Mouse (Mus musculus) cerebellum, adult (tissue): ENCODE data around the gene Hist1h4b.

Experiments
- ATAC-seq: cut with Nextera tagmentation; 2 replicates; pipeline ENCODE4 v1.9.2; 2017; ENCODE audit warnings: mild to moderate bottlenecking, moderate library complexity, mixed read lengths; ENCODE audit not compliant: insufficient number of reproducible peaks, low FRiP score, low TSS enrichment

Gene Hist1h4b

DNA sequence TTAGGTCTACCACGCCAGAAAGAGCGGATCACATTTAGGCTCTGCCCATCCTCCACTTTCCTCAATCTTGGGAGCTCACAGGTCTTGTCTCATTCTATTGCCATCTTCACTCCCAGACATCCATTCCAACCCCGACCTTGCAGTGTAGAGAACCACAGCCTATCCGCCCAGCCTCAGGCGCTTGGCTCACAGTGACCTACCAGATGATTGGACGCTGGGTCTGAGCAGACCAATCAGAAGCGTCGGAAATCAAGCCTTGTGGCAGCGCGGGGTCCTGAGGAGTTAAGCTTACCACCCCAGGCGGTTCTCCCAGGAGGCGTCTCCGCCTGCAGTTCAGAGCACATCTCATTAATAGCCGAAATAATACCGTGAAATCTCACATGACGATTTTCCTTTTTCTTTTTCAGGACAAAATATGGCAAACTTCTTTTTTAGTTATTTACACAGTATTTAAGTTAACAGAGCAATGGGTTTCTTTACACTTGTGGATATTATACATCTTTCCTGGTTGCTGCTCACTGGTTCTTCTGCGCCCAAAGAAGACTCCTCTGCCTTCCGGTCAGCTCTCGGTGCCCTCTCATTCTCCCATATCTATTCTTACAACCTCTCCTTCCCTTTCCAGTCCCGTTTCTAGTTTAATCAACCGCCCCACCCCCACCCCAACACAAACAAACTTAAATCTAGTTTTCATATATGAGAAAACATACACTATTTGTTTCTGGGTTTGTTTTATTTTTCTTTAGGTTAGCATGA, 15.9 kb downstream of the Hist1h4b start:
- ATAC-seq, result no peak

DNA sequence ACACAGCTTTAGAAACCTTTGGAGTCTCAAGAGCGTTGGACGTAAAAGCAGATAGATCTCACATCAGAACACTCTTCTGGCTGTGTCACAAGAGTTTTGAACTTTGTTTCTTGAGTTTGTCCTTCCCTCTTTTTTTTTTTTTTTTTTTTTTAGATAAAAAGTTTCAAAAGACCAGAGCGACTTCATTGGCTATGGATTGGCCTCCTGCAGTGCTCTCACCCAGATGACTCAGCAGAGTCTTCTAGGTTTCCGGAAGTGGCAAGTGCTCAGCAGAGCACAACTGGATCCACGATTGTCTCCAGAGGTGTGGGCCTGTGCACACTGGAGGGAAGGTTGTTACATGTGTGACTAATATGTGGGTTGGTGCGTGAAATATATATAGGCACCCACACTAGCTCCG, 21.5 kb downstream of the Hist1h4b start:
- ATAC-seq, result no peak

DNA sequence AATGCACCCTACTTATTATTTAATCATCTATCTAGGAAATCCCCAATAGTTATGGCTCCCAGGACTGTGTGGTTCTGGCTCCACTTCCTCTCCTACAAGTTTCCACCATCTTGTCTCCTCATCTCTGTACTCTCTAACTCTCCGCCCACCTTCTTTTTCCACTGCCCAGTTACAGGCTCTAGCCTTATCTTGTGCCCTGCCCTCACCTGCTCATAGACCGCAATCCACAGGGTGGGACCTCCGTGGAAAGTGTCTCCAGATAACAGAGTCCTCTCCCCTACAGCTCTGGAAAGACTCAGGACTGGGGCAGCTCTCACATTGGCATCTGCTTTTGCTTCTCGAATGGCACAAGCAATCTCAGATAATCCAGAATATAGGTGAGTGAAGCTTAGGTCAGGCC, 22.2 kb downstream of the Hist1h4b start:
- ATAC-seq, result no peak

DNA sequence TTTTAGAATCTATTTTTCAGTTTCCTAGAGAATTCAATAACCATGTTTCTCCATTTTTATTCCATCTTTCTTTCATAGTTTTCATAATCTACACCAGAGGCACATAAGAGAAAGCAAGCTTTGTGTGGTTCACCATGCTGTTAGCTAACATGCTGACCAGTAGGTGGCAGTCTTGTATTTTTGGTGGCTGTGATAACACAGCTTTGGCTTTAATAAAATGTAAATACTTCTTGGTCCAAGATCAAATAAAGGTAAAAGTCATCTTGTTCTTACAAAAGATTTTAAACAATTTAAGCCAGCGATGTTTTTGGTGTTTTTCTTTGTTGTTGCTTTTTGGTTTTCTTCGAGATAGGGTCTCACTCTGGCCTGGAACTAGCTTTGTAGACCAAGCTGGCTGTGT, 35.7 kb downstream of the Hist1h4b start:
- no peak for ATAC-seq

DNA sequence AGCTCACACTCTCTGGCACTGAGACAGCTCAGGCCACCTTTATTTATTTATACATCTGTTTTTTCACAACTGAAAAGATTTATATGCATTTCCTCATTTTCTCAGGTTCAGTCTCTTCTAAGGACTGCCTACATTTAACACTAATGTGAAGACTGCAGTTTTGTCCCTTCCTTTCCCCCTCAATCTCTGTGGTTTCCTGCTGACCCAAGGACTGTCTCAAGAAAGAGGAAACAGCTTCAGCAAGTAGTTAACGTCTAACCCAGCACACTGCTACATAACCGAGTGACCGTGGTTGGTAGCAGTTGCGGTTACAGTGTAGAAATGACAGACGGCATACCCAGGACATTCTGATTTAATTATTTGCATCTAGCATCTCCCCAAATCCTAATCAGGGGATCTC, 42.6 kb downstream of the Hist1h4b start:
- no peak for ATAC-seq

DNA sequence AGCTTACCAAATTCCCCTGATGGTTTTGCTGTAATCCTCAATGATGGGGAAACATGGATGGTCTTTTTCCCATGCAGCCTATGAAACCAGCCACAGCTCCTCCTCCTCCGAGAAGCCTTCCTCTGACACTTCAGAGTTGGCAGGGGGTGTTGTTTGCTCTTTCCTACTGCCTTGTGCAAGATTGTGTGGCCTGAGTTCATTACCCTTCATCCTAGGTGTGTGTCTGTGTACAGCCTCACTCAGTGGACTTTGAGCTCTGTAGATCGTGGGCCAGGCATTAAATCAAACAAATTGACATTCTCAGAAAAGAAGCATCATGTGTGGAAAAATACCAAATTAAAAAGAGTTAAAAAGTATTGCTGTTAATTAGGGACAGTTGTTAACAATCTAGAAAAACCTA, 47.7 kb downstream of the Hist1h4b start:
- ATAC-seq, result no peak

DNA sequence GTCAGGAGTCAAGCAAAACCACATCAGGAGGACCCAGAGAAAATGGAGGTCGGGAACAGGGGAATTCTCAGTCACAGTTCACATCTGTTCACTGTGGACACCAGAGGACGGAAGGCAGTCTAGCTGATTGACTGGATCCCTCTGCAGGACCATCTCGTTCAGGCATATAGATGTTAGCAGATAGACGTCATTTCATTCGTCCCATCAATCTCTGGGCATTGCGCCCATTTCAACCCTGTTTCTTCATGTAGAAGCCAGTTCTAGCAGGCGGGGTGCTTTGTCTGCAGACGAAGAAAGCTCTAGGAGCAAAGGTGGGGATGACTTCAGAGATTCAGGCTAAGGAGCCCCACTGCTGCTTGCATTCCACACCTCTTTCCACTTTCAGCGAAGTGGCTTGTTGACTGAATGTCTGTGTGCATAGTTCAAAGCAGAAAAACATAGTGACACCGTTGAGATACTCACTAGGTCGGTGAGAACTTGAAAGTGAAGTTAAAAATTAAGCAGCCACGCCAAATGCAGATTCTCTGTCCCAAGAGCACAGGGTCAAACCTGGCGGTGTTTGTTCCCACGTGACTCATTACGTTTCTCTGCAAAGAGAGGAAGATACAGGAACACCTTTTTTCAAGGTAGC, 49.7 kb downstream of the Hist1h4b start, which contains the start of gene Slc17a2:
TSS of gene Slc17a2 (plus strand) at position 572 of the 631 bp plus-strand sequence.
- ATAC-seq, result no peak
